Mouse (Mus musculus): Measurements from ENCODE around the gene D430041D05Rik. TPM values are rescaled to one million over a fixed set of nuclear protein-coding genes. Genes with fewer than 3 reads are reported as not detected.

D430041D05Rik gene
- polyA plus RNA-seq, 1 experiment from 2014 or later = 2.4 TPM

GRCm38 (mm10) chr2:104392700-104393312 lies 18.0 kb downstream of the D430041D05Rik start:
- Histone ChIP-seq H3K9ac (ENCODE audit: low read length) (no peak overlapping the region), H3K9me3 (ENCODE audit: control insufficient read depth, low read length) (no peaks in the 10 kb centered on the region), H3K36me3 (ENCODE audit: control insufficient read depth, insufficient read depth, low read length) (no peaks in the 10 kb centered on the region), H3K27me3 (ENCODE audit: control insufficient read depth, insufficient read depth, low read length) (no peaks in the 10 kb centered on the region), H3K4me3 (ENCODE audit: low read depth, low read length) (no peak overlapping the region), H3K27ac (ENCODE audit: low read depth, low read length) (no peak overlapping the region), H3K4me2 (no peak overlapping the region), H3K4me1 (ENCODE audit: control insufficient read depth, insufficient read depth, low read length) (peaks cover 10% of the 10 kb centered on the region)
- 87% methylated on average over 4 of the region's 4 CpGs for WGBS
- ATAC-seq (ENCODE audit: low FRiP score) (no peak), DNase-seq (ENCODE audit: low spot score, missing footprints) (no peak)

GRCm38 (mm10) chr2:104389231-104389630 lies 21.6 kb downstream of the D430041D05Rik start:
- DNase-seq (ENCODE audit: low spot score, missing footprints) (no peak), ATAC-seq (ENCODE audit: low FRiP score) (no peak)
- no peak overlapping the region for H3K9ac ChIP-seq (ENCODE audit: low read length)
- H3K4me3 ChIP-seq (ENCODE audit: low read depth, low read length) = no peak overlapping the region
- H3K9me3 ChIP-seq (ENCODE audit: control insufficient read depth, low read length) = no peaks in the 10 kb centered on the region
- no peaks in the 10 kb centered on the region for H3K36me3 ChIP-seq (ENCODE audit: control insufficient read depth, insufficient read depth, low read length)
- no peak overlapping the region for H3K27ac ChIP-seq (ENCODE audit: low read depth, low read length)
- no peaks in the 10 kb centered on the region for H3K4me1 ChIP-seq (ENCODE audit: control insufficient read depth, insufficient read depth, low read length)
- H3K27me3 ChIP-seq (ENCODE audit: control insufficient read depth, insufficient read depth, low read length) = no peaks in the 10 kb centered on the region
- WGBS = 93% methylated on average over 11 of the region's 11 CpGs
- no peak overlapping the region for H3K4me2 ChIP-seq

GRCm38 (mm10) chr2:104385941-104386340 lies 24.9 kb downstream of the D430041D05Rik start:
- no peak overlapping the region for H3K4me2 ChIP-seq
- ATAC-seq (ENCODE audit: low FRiP score) (no peak), DNase-seq (ENCODE audit: low spot score, missing footprints) (no peak)
- H3K4me1 ChIP-seq (ENCODE audit: control insufficient read depth, insufficient read depth, low read length) = no peaks in the 10 kb centered on the region
- H3K9me3 ChIP-seq (ENCODE audit: control insufficient read depth, low read length) = no peaks in the 10 kb centered on the region
- WGBS = 91% methylated on average over 2 of the region's 2 CpGs
- H3K36me3 ChIP-seq (ENCODE audit: control insufficient read depth, insufficient read depth, low read length) = no peaks in the 10 kb centered on the region
- no peak overlapping the region for H3K4me3 ChIP-seq (ENCODE audit: low read depth, low read length)
- no peaks in the 10 kb centered on the region for H3K27me3 ChIP-seq (ENCODE audit: control insufficient read depth, insufficient read depth, low read length)
- no peak overlapping the region for H3K9ac ChIP-seq (ENCODE audit: low read length)
- H3K27ac ChIP-seq (ENCODE audit: low read depth, low read length) = no peak overlapping the region

GRCm38 (mm10) chr2:104383589-104383988 lies 27.2 kb downstream of the D430041D05Rik start:
- H3K4me1 ChIP-seq (ENCODE audit: control insufficient read depth, insufficient read depth, low read length) = peaks cover 7% of the 10 kb centered on the region
- no peak overlapping the region for H3K4me3 ChIP-seq (ENCODE audit: low read depth, low read length)
- DNase-seq (ENCODE audit: low spot score, missing footprints) (no peak), ATAC-seq (ENCODE audit: low FRiP score) (no peak)
- 94% methylated on average over 4 of the region's 4 CpGs for WGBS
- no peaks in the 10 kb centered on the region for H3K9me3 ChIP-seq (ENCODE audit: control insufficient read depth, low read length)
- no peaks in the 10 kb centered on the region for H3K36me3 ChIP-seq (ENCODE audit: control insufficient read depth, insufficient read depth, low read length)
- no peak overlapping the region for H3K4me2 ChIP-seq
- no peak overlapping the region for H3K9ac ChIP-seq (ENCODE audit: low read length)
- no peak overlapping the region for H3K27ac ChIP-seq (ENCODE audit: low read depth, low read length)
- no peaks in the 10 kb centered on the region for H3K27me3 ChIP-seq (ENCODE audit: control insufficient read depth, insufficient read depth, low read length)

- H3K36me3 ChIP-seq (ENCODE audit: control insufficient read depth, insufficient read depth, low read length) = no peaks in the 10 kb centered on the region
- no peaks in the 10 kb centered on the region for H3K27me3 ChIP-seq (ENCODE audit: control insufficient read depth, insufficient read depth, low read length)
- 90% methylated on average over 6 of the region's 6 CpGs for WGBS
- DNase-seq (ENCODE audit: low spot score, missing footprints) (no peak), ATAC-seq (ENCODE audit: low FRiP score) (no peak)
- no peak overlapping the region for H3K27ac ChIP-seq (ENCODE audit: low read depth, low read length)
- no peaks in the 10 kb centered on the region for H3K9me3 ChIP-seq (ENCODE audit: control insufficient read depth, low read length)
- H3K4me1 ChIP-seq (ENCODE audit: control insufficient read depth, insufficient read depth, low read length) = peaks cover 7% of the 10 kb centered on the region
- no peak overlapping the region for H3K4me3 ChIP-seq (ENCODE audit: low read depth, low read length)
- H3K9ac ChIP-seq (ENCODE audit: low read length) = no peak overlapping the region
- H3K4me2 ChIP-seq = no peak overlapping the region
Observed at GRCm38 (mm10) chr2:104382813-104383212, 28.0 kb downstream of the D430041D05Rik start.

- no peak overlapping the region for H3K4me2 ChIP-seq
- WGBS = 12% methylated on average over 7 of the region's 7 CpGs
- H3K4me1 ChIP-seq (ENCODE audit: control insufficient read depth, insufficient read depth, low read length) = peaks cover 7% of the 10 kb centered on the region
- DNase-seq (ENCODE audit: low spot score, missing footprints) (no peak), ATAC-seq (ENCODE audit: low FRiP score) (0 out of 2 replicates have a peak, but pooled peaks have one; percentile 30)
- H3K36me3 ChIP-seq (ENCODE audit: control insufficient read depth, insufficient read depth, low read length) = no peaks in the 10 kb centered on the region
- no peaks in the 10 kb centered on the region for H3K9me3 ChIP-seq (ENCODE audit: control insufficient read depth, low read length)
- no peak overlapping the region for H3K27ac ChIP-seq (ENCODE audit: low read depth, low read length)
- H3K9ac ChIP-seq (ENCODE audit: low read length) = no peak overlapping the region
- no peaks in the 10 kb centered on the region for H3K27me3 ChIP-seq (ENCODE audit: control insufficient read depth, insufficient read depth, low read length)
- no peak overlapping the region for H3K4me3 ChIP-seq (ENCODE audit: low read depth, low read length)
Observed at GRCm38 (mm10) chr2:104379304-104379703, 31.5 kb downstream of the D430041D05Rik start.

GRCm38 (mm10) chr2:104378791-104379190 lies 32.0 kb downstream of the D430041D05Rik start:
- peaks cover 7% of the 10 kb centered on the region for H3K4me1 ChIP-seq (ENCODE audit: control insufficient read depth, insufficient read depth, low read length)
- no peak overlapping the region for H3K4me3 ChIP-seq (ENCODE audit: low read depth, low read length)
- no peak overlapping the region for H3K4me2 ChIP-seq
- no peaks in the 10 kb centered on the region for H3K9me3 ChIP-seq (ENCODE audit: control insufficient read depth, low read length)
- DNase-seq (ENCODE audit: low spot score, missing footprints) (no peak), ATAC-seq (ENCODE audit: low FRiP score) (no peak)
- 10% methylated on average over 3 of the region's 3 CpGs for WGBS
- no peaks in the 10 kb centered on the region for H3K27me3 ChIP-seq (ENCODE audit: control insufficient read depth, insufficient read depth, low read length)
- H3K9ac ChIP-seq (ENCODE audit: low read length) = no peak overlapping the region
- no peak overlapping the region for H3K27ac ChIP-seq (ENCODE audit: low read depth, low read length)
- H3K36me3 ChIP-seq (ENCODE audit: control insufficient read depth, insufficient read depth, low read length) = no peaks in the 10 kb centered on the region

GRCm38 (mm10) chr2:104377990-104378389 lies 32.8 kb downstream of the D430041D05Rik start:
- Histone ChIP-seq H3K4me2 (no peak overlapping the region), H3K9me3 (ENCODE audit: control insufficient read depth, low read length) (no peaks in the 10 kb centered on the region), H3K27me3 (ENCODE audit: control insufficient read depth, insufficient read depth, low read length) (no peaks in the 10 kb centered on the region), H3K4me3 (ENCODE audit: low read depth, low read length) (no peak overlapping the region), H3K4me1 (ENCODE audit: control insufficient read depth, insufficient read depth, low read length) (peaks cover 7% of the 10 kb centered on the region), H3K36me3 (ENCODE audit: control insufficient read depth, insufficient read depth, low read length) (no peaks in the 10 kb centered on the region), H3K9ac (ENCODE audit: low read length) (no peak overlapping the region), H3K27ac (ENCODE audit: low read depth, low read length) (no peak overlapping the region)
- ATAC-seq (ENCODE audit: low FRiP score) = no peak
- DNase-seq (ENCODE audit: low spot score, missing footprints) = no peak
- 80% methylated on average over 2 of the region's 2 CpGs for WGBS

GRCm38 (mm10) chr2:104372156-104372555 lies 38.7 kb downstream of the D430041D05Rik start:
- Histone ChIP-seq H3K27me3 (ENCODE audit: control insufficient read depth, insufficient read depth, low read length) (no peaks in the 10 kb centered on the region), H3K4me2 (no peak overlapping the region), H3K4me1 (ENCODE audit: control insufficient read depth, insufficient read depth, low read length) (peaks cover 14% of the 10 kb centered on the region), H3K9me3 (ENCODE audit: control insufficient read depth, low read length) (no peaks in the 10 kb centered on the region), H3K9ac (ENCODE audit: low read length) (no peak overlapping the region), H3K27ac (ENCODE audit: low read depth, low read length) (no peak overlapping the region), H3K36me3 (ENCODE audit: control insufficient read depth, insufficient read depth, low read length) (no peaks in the 10 kb centered on the region), H3K4me3 (ENCODE audit: low read depth, low read length) (no peak overlapping the region)
- no peak for DNase-seq (ENCODE audit: low spot score, missing footprints)
- 72% methylated on average over 4 of the region's 4 CpGs for WGBS
- no peak for ATAC-seq (ENCODE audit: low FRiP score)

Measured in midbrain, embryonic 11.5 days (tissue).